Mouse (Mus musculus) cerebellum, adult 2 months (tissue): ENCODE results near the gene Plekha5.

Experiments used
- CTCF ChIP-seq: fragments of 200-500 bp; IDR thresholded peaks from 2 replicates; pipeline ENCODE4 v1.5.1; 2011; ENCODE audit warnings: low read depth, mild to moderate bottlenecking, control low read depth, low read length, moderate library complexity, borderline replicate concordance; ENCODE audit not compliant: insufficient read depth
- POLR2A ChIP-seq: fragments of 200-500 bp; IDR thresholded peaks from 2 replicates; pipeline ENCODE4 v1.6.1; 2011; ENCODE audit warnings: low read length, control low read depth, borderline replicate concordance; ENCODE audit not compliant: insufficient read depth

- no peak for TF ChIP-seq CTCF
- no peak for TF ChIP-seq POLR2A
Observed at GRCm38 (mm10) chr6:140489570-140489969, 65.7 kb downstream of the Plekha5 start.
